Mouse (Mus musculus): ENCODE measurements at regions not wholly inside any gene's neighbourhood (a gene's known extent, or its start where the extent isn't known, plus 50 kb on each side); places are given as distances from the start of the nearest gene placed in this dataset.

DNA sequence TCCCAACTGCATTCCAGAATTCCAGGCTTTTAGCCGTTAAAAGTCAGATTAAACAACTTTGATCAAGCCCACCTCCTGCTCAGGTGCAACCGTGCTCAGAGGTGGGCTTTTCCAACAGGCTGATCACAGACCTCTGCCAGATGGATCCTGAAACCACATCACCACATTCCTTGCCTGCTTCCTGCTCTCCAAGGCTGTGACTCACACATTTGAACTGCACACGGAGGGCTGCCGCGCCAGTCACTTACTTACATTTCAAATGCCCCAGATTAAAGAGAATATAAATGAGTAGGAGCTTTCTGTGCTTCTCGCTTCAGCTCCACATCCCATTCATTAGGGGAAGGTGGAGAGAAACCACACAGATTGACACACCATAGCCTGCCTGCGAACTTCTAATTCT lies 367.6 kb downstream of the Rpl36a-ps1 start:
- Histone ChIP-seq H3K9ac (replicated peaks) (no peak overlapping the region), H3K36me3 (no peaks in the 10 kb centered on the region), H3K4me1 (no peaks in the 10 kb centered on the region), H3K27me3 (replicated peaks) (no peaks in the 10 kb centered on the region), H3K4me3 (replicated peaks) (no peak overlapping the region), H3K4me2 (no peak overlapping the region), H3K27ac (replicated peaks) (no peak overlapping the region), H3K9me3 (replicated peaks) (no peaks in the 10 kb centered on the region)
- no peak for ATAC-seq (ENCODE audit: low FRiP score)
- WGBS = 76% methylated on average over 7 of the region's 7 CpGs

DNA sequence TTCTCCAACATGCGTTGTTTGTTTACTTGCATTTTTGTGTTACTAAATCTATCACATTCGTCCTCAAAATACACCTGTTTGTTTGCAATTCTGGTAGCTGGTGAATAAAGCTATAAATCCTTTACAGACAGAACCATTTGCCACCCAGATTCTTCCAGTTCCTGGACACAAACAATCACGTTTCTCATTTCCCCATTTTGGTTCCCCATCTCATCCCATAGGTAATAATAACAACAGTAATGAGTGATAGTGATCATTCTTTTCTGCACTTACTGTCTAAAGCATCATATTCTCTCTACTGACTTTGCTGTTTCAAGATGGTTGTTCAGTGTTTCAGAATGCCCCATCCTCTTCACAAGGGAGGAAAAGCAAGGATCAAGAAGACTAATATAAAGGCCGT lies 368.3 kb downstream of the Rpl36a-ps1 start:
- 92% methylated on average over 4 of the region's 4 CpGs for WGBS
- no peak for ATAC-seq (ENCODE audit: low FRiP score)
- no peak overlapping the region for H3K4me2 ChIP-seq

DNA sequence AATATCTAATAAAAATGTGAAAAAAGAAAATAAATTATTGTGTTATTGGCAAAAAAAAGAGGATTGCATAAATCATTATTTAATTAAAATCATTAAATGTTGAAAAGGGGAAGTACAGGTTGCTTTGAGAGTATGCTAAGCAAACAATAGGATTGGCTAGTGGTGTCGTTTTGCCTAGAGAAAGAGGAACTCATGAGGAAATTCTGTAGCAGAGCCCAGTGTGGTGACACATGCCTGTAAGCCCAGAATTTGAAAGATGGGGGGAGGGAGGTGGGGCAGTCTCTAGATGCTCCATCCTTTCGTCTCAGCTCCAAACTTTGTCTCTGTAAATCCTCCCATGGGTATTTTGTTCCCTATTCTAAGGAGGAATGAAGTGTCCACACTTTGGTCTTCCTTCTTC lies 388.3 kb downstream of the Rpl36a-ps1 start:
- Histone ChIP-seq H3K4me1 (no peaks in the 10 kb centered on the region), H3K27me3 (replicated peaks) (no peaks in the 10 kb centered on the region), H3K27ac (replicated peaks) (no peak overlapping the region), H3K9ac (replicated peaks) (no peak overlapping the region), H3K4me3 (replicated peaks) (no peak overlapping the region), H3K36me3 (no peaks in the 10 kb centered on the region), H3K9me3 (replicated peaks) (no peaks in the 10 kb centered on the region), H3K4me2 (no peak overlapping the region)
- ATAC-seq (ENCODE audit: low FRiP score) = no peak
- whole genome bisulfite sequencing = 52% methylated on average over 2 of the region's 2 CpGs

More for the DNA sequence above, 368.3 kb downstream of the Rpl36a-ps1 start:
- Histone ChIP-seq H3K36me3 (no peaks in the 10 kb centered on the region), H3K4me1 (no peaks in the 10 kb centered on the region), H3K4me3 (replicated peaks) (no peak overlapping the region), H3K9me3 (replicated peaks) (no peaks in the 10 kb centered on the region), H3K9ac (replicated peaks) (no peak overlapping the region), H3K27me3 (replicated peaks) (no peaks in the 10 kb centered on the region), H3K27ac (replicated peaks) (no peak overlapping the region)

DNA sequence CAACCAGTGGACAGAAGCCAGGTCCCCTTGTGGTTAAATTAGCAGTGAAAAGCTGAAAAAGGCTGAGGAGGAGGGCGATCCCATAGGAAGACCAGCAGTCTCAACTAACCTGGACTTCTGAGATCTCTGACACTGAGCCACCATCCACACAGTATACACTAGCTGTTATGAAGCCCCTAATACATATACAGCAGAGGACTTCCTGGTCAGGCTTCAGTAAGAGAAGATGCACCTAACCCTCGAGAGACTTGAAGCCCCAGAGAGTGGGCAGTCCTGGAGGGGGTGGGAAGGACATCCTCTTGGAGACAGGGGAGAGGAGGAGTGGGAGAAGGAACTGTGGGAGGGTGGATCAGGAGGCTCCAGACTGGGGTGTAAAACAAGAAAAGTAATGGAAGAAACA lies 397.9 kb downstream of the Rpl36a-ps1 start:
- no peak for ATAC-seq (ENCODE audit: low FRiP score)
- WGBS = 88% methylated on average over 2 of the region's 2 CpGs
- Histone ChIP-seq H3K9ac (replicated peaks) (no peak overlapping the region), H3K9me3 (replicated peaks) (no peaks in the 10 kb centered on the region), H3K27ac (replicated peaks) (no peak overlapping the region), H3K4me2 (no peak overlapping the region), H3K36me3 (no peaks in the 10 kb centered on the region), H3K27me3 (replicated peaks) (no peaks in the 10 kb centered on the region), H3K4me1 (no peaks in the 10 kb centered on the region), H3K4me3 (replicated peaks) (no peak overlapping the region)

DNA sequence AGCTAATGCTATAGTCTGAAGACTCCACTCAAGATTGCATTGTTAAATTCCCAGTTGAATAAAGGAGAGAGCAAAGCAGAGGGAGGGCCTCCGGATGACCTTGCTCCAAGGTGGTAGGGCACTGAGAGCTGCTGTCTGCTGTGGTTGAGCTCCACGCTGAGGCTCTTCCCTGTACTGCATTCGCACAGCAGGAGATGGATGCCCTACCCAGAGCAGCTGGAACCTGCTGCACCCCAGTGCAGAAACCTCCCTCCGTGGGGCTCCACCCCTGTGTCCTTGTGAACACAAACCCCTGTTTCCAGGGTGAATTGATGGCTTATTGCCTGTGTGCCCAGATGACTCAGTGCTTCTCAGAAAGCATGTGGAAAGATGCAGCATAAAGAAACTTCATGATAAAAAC lies 404.3 kb downstream of the Rpl36a-ps1 start:
- 10% methylated on average over 4 of the region's 4 CpGs for WGBS
- Histone ChIP-seq H3K4me2 (no peak overlapping the region), H3K4me1 (no peaks in the 10 kb centered on the region), H3K27me3 (replicated peaks) (no peaks in the 10 kb centered on the region), H3K9me3 (replicated peaks) (no peaks in the 10 kb centered on the region), H3K4me3 (replicated peaks) (no peak overlapping the region), H3K36me3 (no peaks in the 10 kb centered on the region), H3K27ac (replicated peaks) (no peak overlapping the region), H3K9ac (replicated peaks) (no peak overlapping the region)
- ATAC-seq (ENCODE audit: low FRiP score) = peak; percentile 66

DNA sequence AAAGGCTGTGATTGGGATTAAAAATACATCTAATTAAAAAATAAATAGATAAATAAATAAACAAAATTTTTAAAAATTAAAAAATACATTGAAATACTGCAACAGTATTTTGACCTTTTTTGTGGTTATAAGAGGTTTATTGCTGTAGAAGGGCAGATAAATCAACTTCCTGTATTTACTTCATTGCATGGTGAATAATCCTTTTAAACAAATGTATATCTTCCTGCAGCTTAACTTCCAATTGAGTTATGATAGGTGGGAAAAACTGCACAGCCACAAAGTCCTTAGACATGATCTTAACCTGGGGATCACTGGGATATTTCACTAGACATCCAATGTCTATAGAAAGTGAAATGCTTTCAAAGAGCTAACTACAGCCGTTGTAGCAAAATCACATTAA lies 402.1 kb upstream of the Dach1 start:
- no peak overlapping the region for H3K27ac ChIP-seq (replicated peaks)

DNA sequence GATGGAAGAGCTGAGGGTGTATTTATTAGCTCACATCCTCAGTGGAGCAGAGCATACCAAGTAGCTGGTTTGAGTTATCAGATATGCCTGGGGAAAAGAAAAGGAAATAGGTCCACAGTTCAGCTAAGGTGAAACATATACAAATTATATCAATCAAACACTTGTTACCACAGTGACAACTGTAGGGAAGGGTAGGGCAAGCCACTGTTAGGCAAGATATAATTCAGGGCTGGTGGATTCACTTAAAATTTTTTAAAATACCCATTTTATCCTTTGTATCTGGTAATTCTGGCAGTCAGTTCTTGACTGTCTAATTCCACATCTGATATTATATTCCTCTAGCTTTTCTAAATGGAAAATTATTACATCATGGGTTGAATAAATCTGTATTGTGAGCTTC lies 392.4 kb upstream of the Dach1 start:
- Histone ChIP-seq H3K27me3 (replicated peaks) (no peaks in the 10 kb centered on the region), H3K4me2 (no peak overlapping the region), H3K9me3 (replicated peaks) (no peaks in the 10 kb centered on the region), H3K36me3 (no peaks in the 10 kb centered on the region), H3K4me3 (replicated peaks) (no peak overlapping the region), H3K4me1 (no peaks in the 10 kb centered on the region), H3K9ac (replicated peaks) (no peak overlapping the region), H3K27ac (replicated peaks) (no peak overlapping the region)
- ATAC-seq (ENCODE audit: low FRiP score) = no peak

More for the DNA sequence above, 402.1 kb upstream of the Dach1 start:
- Histone ChIP-seq H3K9ac (replicated peaks) (no peak overlapping the region), H3K36me3 (no peaks in the 10 kb centered on the region), H3K4me2 (no peak overlapping the region), H3K4me3 (replicated peaks) (no peak overlapping the region), H3K27me3 (replicated peaks) (no peaks in the 10 kb centered on the region), H3K9me3 (replicated peaks) (no peaks in the 10 kb centered on the region), H3K4me1 (no peaks in the 10 kb centered on the region)
- no peak for ATAC-seq (ENCODE audit: low FRiP score)
- WGBS = 93% methylated on average over 1 of the region's 1 CpGs

DNA sequence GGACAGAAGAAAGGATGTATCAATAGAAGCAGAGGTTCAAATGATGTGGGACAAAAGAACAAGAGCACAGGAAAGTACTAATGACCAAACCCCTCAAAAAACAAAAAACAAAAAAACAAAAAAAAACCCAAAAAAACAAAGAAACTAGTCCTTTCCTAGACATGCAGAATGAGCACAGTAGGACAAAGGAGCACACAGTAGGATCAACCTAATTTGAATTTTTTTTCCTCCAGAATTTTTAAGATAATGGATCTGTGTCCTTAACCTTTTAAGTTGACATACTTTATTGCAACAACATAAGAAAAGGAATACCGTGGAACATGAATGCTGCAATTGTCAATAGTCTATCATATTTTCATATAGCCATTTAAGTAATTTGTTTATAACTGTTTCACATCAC lies 370.2 kb upstream of the Dach1 start:
- H3K9ac ChIP-seq (replicated peaks) = no peak overlapping the region
- no peak overlapping the region for H3K27ac ChIP-seq (replicated peaks)
- H3K9me3 ChIP-seq (replicated peaks) = no peaks in the 10 kb centered on the region
- H3K4me1 ChIP-seq = 0 out of 2 replicates have a peak, but pooled peaks cover 6% of the 10 kb centered on the region
- no peaks in the 10 kb centered on the region for H3K36me3 ChIP-seq
- H3K4me2 ChIP-seq = no peak overlapping the region
- no peak overlapping the region for H3K4me3 ChIP-seq (replicated peaks)
- ATAC-seq (ENCODE audit: low FRiP score) = no peak
- H3K27me3 ChIP-seq (replicated peaks) = no peaks in the 10 kb centered on the region
- 96% methylated on average over 1 of the region's 1 CpGs for WGBS

DNA sequence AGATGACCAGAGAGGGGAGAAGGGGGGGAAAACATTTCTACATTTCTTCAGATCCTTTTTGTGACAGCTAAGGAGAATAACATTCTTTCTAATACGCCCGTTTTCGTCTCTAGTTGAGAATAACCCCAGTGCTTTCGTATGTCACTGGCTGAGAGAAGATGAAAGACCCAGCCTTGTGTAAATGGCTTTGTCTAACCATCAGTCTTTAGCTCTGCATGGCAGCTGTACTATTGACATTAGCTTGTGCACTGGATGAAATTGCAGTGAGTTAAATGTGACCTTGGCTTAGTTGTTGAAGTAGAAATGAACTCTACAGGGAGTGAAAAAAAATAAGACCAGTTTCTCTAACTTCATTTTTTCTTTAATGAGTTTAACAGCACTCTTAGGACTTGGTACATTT lies 368.7 kb upstream of the Dach1 start:
- 11% methylated on average over 4 of the region's 4 CpGs for WGBS
- Histone ChIP-seq H3K4me3 (replicated peaks) (no peak overlapping the region), H3K4me1 (0 out of 2 replicates have a peak, but pooled peaks cover 6% of the 10 kb centered on the region), H3K27me3 (replicated peaks) (no peaks in the 10 kb centered on the region), H3K9ac (replicated peaks) (no peak overlapping the region), H3K27ac (replicated peaks) (no peak overlapping the region), H3K9me3 (replicated peaks) (no peaks in the 10 kb centered on the region), H3K4me2 (no peak overlapping the region), H3K36me3 (no peaks in the 10 kb centered on the region)
- ATAC-seq (ENCODE audit: low FRiP score) = no peak

DNA sequence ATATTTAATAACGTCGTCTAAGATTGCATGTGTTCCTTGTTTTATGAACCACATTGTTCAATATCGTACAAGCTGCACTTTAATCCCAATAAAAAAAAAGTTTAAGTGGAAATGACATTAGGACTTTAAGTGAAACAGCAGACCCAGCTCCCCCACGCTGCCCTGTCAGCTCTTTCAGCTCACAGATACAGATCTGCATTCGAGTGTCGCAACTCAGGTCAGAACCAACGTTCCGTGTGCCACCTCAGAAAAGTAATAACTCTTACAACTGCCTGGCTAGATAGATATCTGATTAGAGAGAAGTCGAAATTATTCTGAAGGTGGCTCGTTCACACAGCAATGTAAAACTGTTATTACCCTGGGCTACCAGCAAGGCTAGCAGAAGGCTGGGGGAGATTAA lies 364.0 kb upstream of the Dach1 start:
- Histone ChIP-seq H3K9me3 (replicated peaks) (no peaks in the 10 kb centered on the region), H3K36me3 (no peaks in the 10 kb centered on the region), H3K27ac (replicated peaks) (no peak overlapping the region), H3K27me3 (replicated peaks) (no peaks in the 10 kb centered on the region), H3K9ac (replicated peaks) (no peak overlapping the region), H3K4me3 (replicated peaks) (no peak overlapping the region), H3K4me2 (no peak overlapping the region), H3K4me1 (0 out of 2 replicates have a peak, but pooled peaks cover 11% of the 10 kb centered on the region)
- no peak for ATAC-seq (ENCODE audit: low FRiP score)
- 62% methylated on average over 10 of the region's 10 CpGs for WGBS

DNA sequence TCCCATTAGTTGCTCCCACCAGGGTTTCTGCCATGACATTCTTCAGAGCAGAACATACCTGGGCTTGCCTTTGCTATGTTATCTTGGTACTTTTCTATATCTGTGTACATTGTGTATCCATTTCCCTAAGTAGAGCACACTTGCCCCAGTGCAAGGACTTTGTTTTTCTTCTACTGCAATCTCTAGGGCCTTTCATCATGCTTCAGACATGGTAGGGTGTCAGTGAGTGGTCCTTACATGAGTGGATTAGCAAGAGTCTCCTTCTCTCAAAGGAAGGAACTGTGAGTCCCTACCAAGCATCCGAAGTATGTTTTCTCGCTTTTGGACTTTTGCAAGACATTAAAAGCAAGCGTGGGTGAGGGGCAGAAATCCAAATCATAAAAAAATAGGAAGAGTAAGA lies 351.4 kb upstream of the Dach1 start:
- no peak overlapping the region for H3K27ac ChIP-seq (replicated peaks)
- no peak overlapping the region for H3K4me2 ChIP-seq
- no peak for ATAC-seq (ENCODE audit: low FRiP score)
- H3K4me1 ChIP-seq = no peaks in the 10 kb centered on the region
- WGBS = 95% methylated on average over 3 of the region's 3 CpGs
- H3K9ac ChIP-seq (replicated peaks) = no peak overlapping the region
- H3K4me3 ChIP-seq (replicated peaks) = no peak overlapping the region
- no peaks in the 10 kb centered on the region for H3K27me3 ChIP-seq (replicated peaks)
- H3K36me3 ChIP-seq = no peaks in the 10 kb centered on the region
- no peaks in the 10 kb centered on the region for H3K9me3 ChIP-seq (replicated peaks)

DNA sequence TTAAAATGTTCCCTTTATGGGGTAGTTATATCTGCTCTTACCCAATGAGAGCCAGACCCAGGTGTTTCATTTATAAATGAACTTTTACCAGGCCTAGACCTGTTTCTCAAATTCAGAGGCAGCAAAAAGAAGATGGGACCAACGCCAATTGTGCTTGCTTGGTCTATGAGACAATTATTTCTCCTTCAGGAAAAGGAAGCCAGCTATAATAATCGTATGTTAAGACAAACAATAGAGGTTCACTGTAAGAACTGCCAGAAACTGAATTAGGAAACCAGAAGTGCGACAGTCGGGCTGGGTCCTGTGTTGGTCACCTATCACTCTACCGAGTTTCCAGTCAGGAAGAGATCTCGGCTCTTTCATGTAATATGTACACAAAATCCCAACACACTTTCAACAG lies 335.8 kb upstream of the Dach1 start:
- H3K27me3 ChIP-seq (replicated peaks) = no peaks in the 10 kb centered on the region
- no peaks in the 10 kb centered on the region for H3K4me1 ChIP-seq
- H3K27ac ChIP-seq (replicated peaks) = no peak overlapping the region
- ATAC-seq (ENCODE audit: low FRiP score) = no peak
- no peak overlapping the region for H3K4me2 ChIP-seq
- no peak overlapping the region for H3K4me3 ChIP-seq (replicated peaks)
- H3K36me3 ChIP-seq = no peaks in the 10 kb centered on the region
- H3K9ac ChIP-seq (replicated peaks) = no peak overlapping the region
- WGBS = 81% methylated on average over 6 of the region's 6 CpGs
- no peaks in the 10 kb centered on the region for H3K9me3 ChIP-seq (replicated peaks)

DNA sequence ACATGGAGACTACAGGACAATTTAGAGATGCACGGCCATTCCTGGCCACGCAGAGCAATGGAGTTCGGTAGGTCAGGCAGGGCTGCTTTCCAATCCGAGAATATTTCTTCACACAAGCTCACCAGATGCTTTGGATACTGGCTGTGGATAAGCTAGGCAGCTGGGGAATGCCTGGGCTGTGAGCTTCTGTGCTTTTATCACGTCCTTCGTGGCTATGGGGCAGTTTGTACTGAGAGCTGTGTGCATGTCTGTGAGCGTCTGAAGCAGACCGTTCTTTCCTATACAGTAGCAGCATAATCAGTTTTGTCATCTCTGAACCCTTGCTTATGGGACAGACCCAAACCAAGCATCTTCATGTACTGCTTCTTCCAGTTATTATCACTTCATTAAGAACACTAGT lies 307.9 kb upstream of the Dach1 start:
- H3K4me2 ChIP-seq = no peak overlapping the region
- H3K4me3 ChIP-seq (replicated peaks) = no peak overlapping the region
- no peaks in the 10 kb centered on the region for H3K9me3 ChIP-seq (replicated peaks)
- H3K9ac ChIP-seq (replicated peaks) = no peak overlapping the region
- ATAC-seq (ENCODE audit: low FRiP score) = no peak
- H3K4me1 ChIP-seq = no peaks in the 10 kb centered on the region
- no peaks in the 10 kb centered on the region for H3K36me3 ChIP-seq
- no peak overlapping the region for H3K27ac ChIP-seq (replicated peaks)
- H3K27me3 ChIP-seq (replicated peaks) = no peaks in the 10 kb centered on the region
- 88% methylated on average over 8 of the region's 8 CpGs for WGBS
